Mouse (Mus musculus): Measurements from ENCODE around the gene Ddr1.
A peak's percentile ranks its signal among the peaks of the same experiment; 100 is the strongest.

Ddr1 gene

DNA sequence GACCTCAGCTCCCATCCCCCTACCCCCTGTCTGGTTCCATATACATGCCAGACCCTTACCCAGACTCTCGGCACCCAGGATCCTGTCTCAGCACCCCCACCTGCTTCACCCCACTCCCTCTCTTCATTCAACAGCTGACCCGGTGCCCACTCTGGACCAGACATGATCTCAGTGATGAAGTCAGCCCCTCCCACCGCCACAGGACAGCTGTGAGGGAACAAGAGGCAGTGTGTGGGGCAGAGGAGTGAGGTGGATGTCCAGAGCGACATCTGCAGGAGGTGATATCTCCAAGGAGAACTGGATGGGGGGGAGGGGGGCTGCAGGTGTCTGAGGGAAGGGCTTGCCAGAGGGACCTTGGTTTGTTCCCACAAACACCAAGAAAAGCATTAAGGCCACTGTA is 12.6 kb downstream of the Ddr1 start:
- no peak for DNase-seq (ENCODE audit: low read depth)

DNA sequence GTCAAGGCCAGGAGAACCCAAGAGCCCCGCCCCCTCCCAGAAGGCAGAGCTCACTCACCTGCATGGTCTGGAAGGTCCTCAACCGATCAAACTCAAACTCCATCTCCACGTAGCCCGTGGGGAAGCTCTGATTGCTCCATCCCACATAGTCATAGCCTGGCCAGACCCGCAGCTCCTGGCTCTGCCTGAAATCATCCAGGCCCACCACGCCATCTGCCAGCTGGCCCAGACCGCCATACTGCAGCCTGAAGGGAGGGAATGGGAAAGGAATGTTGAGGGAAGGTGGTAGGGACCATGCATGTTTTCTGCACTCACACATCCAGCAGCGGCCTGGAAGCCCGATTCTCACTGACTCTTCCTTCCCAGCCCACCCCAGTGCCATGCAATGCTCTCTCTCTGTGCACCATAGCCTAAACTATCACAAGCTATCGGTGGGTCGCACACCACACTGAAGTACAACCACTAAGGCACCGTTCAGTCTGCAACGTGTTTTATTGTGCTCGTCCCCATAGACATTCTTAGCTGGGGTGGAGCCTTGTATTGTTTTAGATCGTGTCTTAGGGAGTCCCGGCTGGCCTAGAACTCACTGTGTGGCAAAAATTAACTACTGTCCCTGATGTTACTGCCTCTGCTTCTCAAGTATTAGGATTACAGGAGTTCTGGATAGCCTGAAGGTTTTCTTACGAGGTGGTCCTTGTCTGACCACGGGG is 14.3 kb downstream of the Ddr1 start:
- DNase-seq (ENCODE audit: low read depth): no peak

GRCm38 (mm10) chr17:35688347-35689175 is 15.9 kb downstream of the Ddr1 start:
- DNase-seq (ENCODE audit: low read depth): peak; percentile 20

- DNase-seq (ENCODE audit: low read depth): no peak
These were observed 19.4 kb downstream of the Ddr1 start for GRCm38 (mm10) chr17:35685061-35685460.

GRCm38 (mm10) chr17:35681986-35682385 is 22.4 kb downstream of the Ddr1 start:
- DNase-seq (ENCODE audit: low read depth): no peak

DNA sequence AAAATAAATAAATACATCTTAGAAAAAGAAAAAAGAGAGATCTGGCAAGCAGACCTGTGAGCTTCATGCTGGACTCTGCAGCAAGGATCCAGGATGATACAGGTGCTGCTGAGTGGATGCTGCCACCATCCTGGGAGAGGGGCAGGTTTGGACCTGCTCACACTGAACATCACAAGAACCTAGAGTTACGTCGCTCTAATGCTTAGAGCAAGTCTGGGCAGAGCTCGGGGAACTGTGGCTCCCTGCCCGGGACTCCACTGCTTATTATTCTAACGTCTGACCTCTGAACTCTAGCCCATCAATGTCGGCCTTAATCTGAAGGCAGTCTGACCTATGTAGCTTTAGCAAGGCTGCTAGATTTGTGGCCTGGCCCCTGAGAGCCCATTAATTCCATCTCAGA is 23.8 kb downstream of the Ddr1 start:
- DNase-seq (ENCODE audit: low read depth): no peak

DNA sequence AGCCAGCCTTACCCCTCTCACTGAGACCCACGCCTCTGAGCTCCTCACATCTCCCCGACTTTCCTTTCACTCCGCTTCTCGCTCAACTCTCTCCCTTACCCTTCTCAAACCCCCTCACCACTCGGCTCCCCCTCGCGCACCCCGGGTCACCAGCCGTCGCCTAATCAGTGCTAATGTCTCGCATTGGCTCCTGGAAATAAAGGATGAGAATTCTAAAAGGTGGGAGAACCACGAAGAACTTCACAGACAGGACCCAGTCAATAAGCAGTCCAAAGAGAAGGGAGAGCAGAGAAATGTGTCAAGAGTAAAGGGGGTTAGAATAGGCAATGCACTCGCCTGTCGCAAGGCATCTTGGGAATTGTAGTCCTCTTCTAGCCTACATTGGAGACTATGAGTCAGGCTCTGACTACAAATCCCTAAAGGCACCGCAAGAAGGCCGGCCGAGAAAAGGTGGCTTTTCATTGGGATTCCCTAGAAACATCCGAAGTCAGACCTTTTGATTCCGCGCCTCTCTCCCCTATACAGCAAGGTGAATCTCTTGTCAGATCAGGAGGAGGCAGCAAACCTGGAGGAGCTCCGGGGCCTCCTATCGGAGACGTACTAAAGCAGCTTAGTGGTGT is 30.9 kb downstream of the Ddr1 start, which contains the start of gene Gtf2h4:
Gene Gtf2h4, minus strand, starts transcription at position 324 of the 620 bp plus-strand sequence.
- DNase-seq (ENCODE audit: low read depth): peak; percentile 99

- no peak for DNase-seq (ENCODE audit: low read depth)
These were observed 31.9 kb downstream of the Ddr1 start for GRCm38 (mm10) chr17:35672527-35672926.

GRCm38 (mm10) chr17:35671846-35672245 is 32.6 kb downstream of the Ddr1 start:
- DNase-seq (ENCODE audit: low read depth): no peak

DNA sequence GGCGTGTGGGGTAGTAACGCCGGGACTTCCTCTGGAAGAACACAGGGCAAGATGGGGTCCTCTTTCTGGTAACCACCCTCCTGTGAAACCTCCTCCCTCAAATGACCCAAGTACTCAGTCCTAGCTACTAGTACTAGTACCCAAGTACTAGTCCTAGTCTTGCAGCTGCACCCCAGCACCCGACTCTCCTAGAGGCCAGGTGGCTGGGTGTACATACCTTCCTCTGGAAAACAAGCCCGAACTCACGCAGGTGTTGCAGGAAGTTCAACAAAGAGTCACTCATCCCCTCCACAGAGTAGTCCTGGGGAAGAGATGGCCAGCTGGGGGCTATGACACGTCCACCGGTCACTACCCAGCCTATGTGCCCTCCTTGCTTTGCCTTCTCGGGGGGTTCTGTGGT is 34.7 kb downstream of the Ddr1 start:
- DNase-seq (ENCODE audit: low read depth): no peak

DNA sequence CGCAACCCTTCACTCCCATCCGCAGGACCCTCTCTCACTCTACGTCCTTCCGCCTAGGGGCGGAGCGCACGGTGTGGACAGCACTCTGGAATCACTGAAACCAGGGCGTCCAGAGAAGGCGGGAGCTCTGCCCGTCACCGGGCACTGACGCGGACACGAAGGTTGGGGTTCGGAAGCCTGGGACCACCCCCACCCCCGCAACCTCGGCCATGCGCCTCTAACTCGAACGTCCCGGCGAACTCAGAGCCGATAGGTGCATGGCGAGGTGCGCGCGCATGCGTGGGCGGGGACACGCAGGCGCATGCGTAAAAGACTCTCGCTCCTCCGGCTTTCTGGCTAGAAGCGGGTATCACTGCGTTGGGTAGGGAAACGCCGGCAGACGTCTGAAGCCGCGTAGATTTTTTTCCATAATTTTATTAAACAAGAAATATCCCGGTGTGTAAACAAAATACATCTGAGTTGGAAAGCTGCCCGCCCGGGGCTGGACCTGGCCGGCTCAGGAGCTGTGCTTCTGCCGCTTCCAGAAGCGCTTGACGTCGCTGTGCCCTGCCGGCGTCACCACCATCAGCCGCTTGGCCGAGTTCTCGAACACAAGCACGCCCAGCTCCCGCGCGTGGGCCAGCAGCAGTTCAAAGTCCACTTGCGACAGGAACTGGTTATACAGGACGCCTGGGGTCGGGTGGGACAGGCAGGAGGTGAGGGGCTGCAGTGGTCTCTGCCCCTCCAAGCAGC is 36.9 kb downstream of the Ddr1 start, which contains the start of gene Vars2:
Gene Vars2, minus strand, starts transcription at position 259 of the 732 bp plus-strand sequence.
- peak; percentile 93 for DNase-seq (ENCODE audit: low read depth)

DNA sequence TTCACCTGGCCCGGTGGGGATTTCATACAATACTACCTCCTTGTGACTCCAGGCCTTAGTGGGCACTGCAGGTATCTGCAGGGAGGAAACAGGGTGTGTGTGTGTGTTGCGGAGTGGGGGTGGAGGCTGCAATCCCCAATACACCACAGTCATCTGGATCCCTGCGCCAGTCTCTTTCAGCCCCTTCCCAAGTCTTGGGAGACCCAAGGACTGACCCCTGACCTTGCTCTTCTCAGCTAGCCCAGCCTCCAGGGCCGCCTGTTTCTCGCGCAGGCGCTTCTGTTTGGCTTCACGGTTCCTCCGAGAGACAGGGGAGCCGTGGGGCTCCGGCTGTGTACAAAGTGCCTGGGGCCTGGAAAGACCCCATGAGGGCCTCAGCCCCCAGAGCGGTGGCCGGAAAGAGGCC is 37.6 kb downstream of the Ddr1 start:
- DNase-seq (ENCODE audit: low read depth): peak; percentile 65

DNA sequence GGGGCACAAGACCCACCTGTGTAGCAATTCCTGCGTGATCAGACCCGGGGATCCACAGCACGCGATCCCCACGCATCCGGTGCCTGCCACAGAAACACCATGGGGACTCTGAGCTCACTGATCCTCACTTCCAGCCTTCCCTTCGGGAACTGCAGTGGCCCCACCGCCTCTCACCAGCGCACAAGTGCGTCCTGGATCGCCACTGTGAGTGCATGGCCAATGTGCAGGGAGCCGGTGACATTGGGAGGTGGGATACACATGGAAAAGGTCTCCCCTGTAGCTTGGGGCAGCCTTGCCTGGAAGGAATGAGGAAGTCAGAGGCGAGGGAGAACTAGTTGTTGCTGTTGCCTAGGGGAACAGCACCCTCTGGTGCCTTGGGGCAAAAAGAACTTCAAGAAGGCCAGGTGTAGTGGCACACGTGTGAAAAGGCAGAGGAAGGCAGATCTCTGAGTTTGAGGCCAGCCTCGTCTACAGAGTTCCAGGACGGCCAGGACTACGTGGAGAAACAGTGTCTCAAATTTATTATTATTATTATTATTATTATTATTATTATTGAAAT is 38.4 kb downstream of the Ddr1 start:
- peak; percentile 80 for DNase-seq (ENCODE audit: low read depth)

GRCm38 (mm10) chr17:35653086-35653485 is 51.3 kb downstream of the Ddr1 start:
- DNase-seq (ENCODE audit: low read depth): no peak

DNA sequence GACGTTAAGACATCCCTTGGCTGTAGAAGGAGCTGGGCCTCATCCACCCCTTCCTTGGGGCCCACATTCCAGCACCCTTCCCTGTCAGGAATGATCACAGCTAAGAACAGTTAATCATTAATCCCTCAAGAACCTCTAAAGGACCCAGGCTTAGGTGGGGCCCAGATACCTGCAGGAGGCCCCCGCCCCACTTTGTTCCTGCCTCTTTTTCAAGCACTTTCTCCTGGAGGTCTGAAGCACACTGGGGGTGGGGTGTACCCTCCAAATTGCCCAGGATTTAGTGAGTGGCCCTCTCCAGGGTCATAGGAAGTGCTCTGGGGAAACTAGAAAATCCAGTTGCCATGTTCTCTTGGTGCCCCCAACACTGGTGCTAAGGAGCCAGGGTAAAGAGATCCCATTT is 55.0 kb downstream of the Ddr1 start:
- no peak for DNase-seq (ENCODE audit: low read depth)

DNA sequence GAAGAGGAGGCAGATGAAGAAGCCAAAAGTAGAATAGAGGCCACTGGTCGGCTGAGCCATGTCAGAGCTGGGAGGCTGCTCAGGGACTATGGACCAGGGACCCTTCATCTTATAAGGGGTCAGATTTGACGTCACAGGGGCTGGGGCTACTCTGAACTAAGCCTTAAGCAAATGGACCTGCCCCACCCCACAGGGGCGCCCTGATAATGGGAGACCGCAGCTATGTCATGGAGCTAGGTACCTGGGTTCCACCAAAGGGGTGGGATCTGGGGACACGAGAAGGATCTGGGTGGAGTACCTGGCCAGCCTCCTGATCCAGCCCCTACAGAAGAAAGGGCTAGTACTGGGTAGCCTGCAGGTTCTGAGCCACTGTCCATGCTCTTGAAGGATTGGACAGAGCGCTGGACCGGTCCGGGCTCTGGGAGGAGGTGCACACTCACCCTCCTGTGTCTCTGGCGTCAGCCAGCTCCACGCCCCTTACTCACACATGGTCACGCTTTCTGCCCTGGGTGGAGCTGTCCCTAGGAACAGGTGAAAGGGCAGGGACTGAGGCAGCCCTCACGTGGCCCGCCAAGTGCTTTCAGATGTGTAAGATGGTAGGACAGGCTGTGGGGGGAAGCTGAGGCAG is 60.7 kb downstream of the Ddr1 start, which contains the start of gene Mucl3:
Gene Mucl3, minus strand, starts transcription at position 87 of the 628 bp plus-strand sequence.
- DNase-seq (ENCODE audit: low read depth): no peak

DNA sequence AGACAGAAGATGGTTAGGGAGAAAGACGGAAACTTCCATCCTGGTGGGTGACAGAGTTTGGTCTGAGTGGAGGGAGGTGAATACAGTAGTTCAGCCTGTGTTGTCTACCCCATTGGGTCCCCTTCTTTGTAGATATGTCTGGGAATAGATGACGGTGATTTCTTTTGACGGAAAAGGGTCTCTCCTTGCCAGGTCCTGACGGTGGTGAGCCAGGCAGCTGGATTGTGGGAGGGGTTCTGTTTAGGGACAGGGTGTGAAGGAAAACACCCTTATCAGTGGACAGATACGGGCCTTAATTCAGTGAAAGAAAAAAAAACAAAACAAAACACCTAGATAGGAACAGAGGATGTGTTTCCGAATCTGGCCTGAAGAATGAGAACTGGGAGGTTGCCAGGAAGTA is 65.1 kb downstream of the Ddr1 start:
- DNase-seq (ENCODE audit: low read depth): no peak

DNA sequence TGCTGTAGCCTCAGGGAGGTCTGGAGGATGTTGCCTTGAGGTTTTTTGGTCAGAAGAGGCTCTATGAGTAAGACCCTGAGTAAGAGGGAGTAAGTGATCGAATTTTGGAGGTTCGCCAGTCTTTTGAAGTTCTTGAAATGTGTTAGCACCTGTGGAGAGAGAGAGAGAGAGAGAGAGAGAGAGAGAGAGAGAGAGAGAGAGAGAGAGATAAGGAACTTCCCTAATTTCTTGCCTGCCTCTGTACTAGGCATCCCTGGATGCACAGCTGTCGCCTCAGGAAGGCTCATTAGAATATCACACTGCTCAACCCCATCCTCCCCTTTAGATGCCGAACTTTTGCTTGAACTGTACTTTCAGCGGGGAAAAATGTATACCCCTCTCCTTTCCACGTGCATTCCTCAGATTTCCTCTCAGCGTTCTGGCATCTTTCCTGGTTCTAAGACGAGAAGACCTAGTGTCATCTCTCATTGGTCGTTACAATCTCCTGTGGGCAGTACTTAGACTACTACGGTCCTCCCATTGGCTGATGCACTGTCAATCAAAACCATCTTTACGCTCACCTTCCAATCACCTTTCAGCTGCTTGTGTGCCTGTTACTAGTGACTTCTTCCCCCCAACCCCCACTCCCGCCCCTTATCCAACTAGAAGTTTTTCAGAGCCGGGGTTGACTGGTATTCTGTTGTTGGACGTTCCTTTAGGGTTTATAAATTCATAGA is 65.8 kb downstream of the Ddr1 start:
- DNase-seq (ENCODE audit: low read depth): peak; percentile 68

DNA sequence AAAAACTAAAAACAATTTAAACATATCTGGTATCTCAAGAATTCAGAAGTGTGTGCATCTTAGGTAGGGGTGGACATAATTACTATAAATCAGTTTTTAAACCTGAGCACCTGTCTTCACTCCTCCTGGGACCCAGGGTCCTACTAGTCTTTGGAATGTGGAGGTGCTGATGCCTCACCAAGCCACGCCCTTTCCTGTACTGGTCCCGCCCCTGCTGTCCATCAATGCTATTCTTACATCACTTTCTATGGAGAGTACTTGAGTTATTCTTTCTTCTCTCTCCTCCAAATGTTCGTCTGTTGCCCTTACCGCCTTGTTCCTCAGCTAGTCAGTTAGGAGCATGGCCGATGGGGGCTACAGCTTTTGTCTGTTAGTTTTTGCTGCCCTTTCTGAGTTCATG is 68.1 kb downstream of the Ddr1 start:
- peak; percentile 62 for DNase-seq (ENCODE audit: low read depth)

- peak; percentile 78 for DNase-seq (ENCODE audit: low read depth)
These were observed 68.7 kb downstream of the Ddr1 start for GRCm38 (mm10) chr17:35635699-35636111.
